ENCODE assay signal across 8 mouse cellular contexts in genomic region chr1:58973366-58974221, GRCm38 (mm10). TPM values are rescaled to one million over a fixed set of nuclear protein-coding genes. Genes with fewer than 3 reads are reported as not detected.
DNase-seq lines count a peak whose midpoint lies in the region; ATAC-seq and TF ChIP-seq lines count a peak whose summit lies in the region.

Gene Trak2 (minus strand): TSS chr1:58973430.
Gene Stradb (plus strand): TSS chr1:58973522.

- peak; percentile 99 for DNase-seq in brain, embryonic 14.5 days (ENCODE audit: low read depth)
- DNase-seq in kidney, postnatal 0 days (ENCODE audit: low spot score), result peak; percentile 98
- DNase-seq in liver, embryonic 11.5 days (ENCODE audit: low spot score), result peak; percentile 94
- peak; percentile 97 for DNase-seq in naive thymus-derived CD4-positive, alpha-beta T cell, adult 2 months (ENCODE audit: low read depth)

- H3K9ac ChIP-seq in heart, embryonic 12.5 days, result peak within 1 kb of the TSS; percentile 87
- peak within 1 kb of the TSS; percentile 88 for H3K9ac ChIP-seq in kidney, postnatal 0 days (ENCODE audit: low read depth, low read length)
- peak within 1 kb of the TSS; percentile 95 for H3K9ac ChIP-seq in liver, embryonic 11.5 days (ENCODE audit: low read depth, low read length)
- peak within 1 kb of the TSS; percentile 86 for H3K9ac ChIP-seq in stomach, embryonic 14.5 days (replicated peaks; ENCODE audit: low read depth, low read length)

- H3K36me3 ChIP-seq in C2C12 (ENCODE audit: control insufficient read depth, insufficient read depth), result no peaks in the 10 kb centered on the region
- H3K36me3 ChIP-seq in erythroblast, embryonic 14.5 days (ENCODE audit: control insufficient read depth), result peaks cover 80% of the 10 kb centered on the region
- H3K36me3 ChIP-seq in heart, embryonic 12.5 days, result no peaks in the 10 kb centered on the region
- H3K36me3 ChIP-seq in kidney, postnatal 0 days (ENCODE audit: insufficient read depth, low read length), result no peaks in the 10 kb centered on the region
- no peaks in the 10 kb centered on the region for H3K36me3 ChIP-seq in liver, embryonic 11.5 days (ENCODE audit: control insufficient read depth, insufficient read depth, low read length)
- H3K36me3 ChIP-seq in stomach, embryonic 14.5 days (ENCODE audit: control insufficient read depth, insufficient read depth, low read length), result no peaks in the 10 kb centered on the region

- TF ChIP-seq POLR2A in brain, embryonic 14.5 days (IDR thresholded peaks at IDR 0.05; ENCODE audit: borderline replicate concordance, extremely low read depth, insufficient read depth, insufficient read length, poor library complexity, severe bottlenecking), result peak; percentile 88

- peak within 1 kb of the TSS; percentile 92 for H3K4me3 ChIP-seq in C2C12 (ENCODE audit: insufficient read depth, poor library complexity, severe bottlenecking)
- H3K4me3 ChIP-seq in erythroblast, embryonic 14.5 days (replicated peaks), result peak within 1 kb of the TSS; percentile 86
- H3K4me3 ChIP-seq in heart, embryonic 12.5 days, result peak within 1 kb of the TSS; percentile 88
- H3K4me3 ChIP-seq in kidney, postnatal 0 days (replicated peaks; ENCODE audit: low read depth, low read length), result peak within 1 kb of the TSS; percentile 94
- H3K4me3 ChIP-seq in liver, embryonic 11.5 days (ENCODE audit: low read depth, low read length), result peak within 1 kb of the TSS; percentile 92
- H3K4me3 ChIP-seq in stomach, embryonic 14.5 days (ENCODE audit: low read depth, low read length), result peak within 1 kb of the TSS; percentile 95

- no peak for TF ChIP-seq CTCF in C2C12 (IDR thresholded peaks at IDR 0.05; ENCODE audit: control insufficient read depth, insufficient read depth, insufficient read length)
- no peak for TF ChIP-seq CTCF in brain, embryonic 14.5 days (IDR thresholded peaks at IDR 0.05; ENCODE audit: borderline replicate concordance, extremely low read depth, insufficient read depth, insufficient read length)
- no peak for TF ChIP-seq CTCF in kidney, postnatal 0 days (IDR thresholded peaks at IDR 0.05; ENCODE audit: low read depth)

- peak within 1 kb of the TSS; percentile 85 for H3K27ac ChIP-seq in heart, embryonic 12.5 days (ENCODE audit: poor library complexity, severe bottlenecking)
- H3K27ac ChIP-seq in kidney, postnatal 0 days, result peak within 1 kb of the TSS; percentile 97
- H3K27ac ChIP-seq in liver, embryonic 11.5 days (ENCODE audit: low read depth, low read length), result peak within 1 kb of the TSS; percentile 75
- peak within 1 kb of the TSS; percentile 71 for H3K27ac ChIP-seq in stomach, embryonic 14.5 days (ENCODE audit: low read length)

- WGBS in heart, embryonic 12.5 days, result under 1% methylated on average over 69 of the region's 69 CpGs
- WGBS in kidney, postnatal 0 days, result under 1% methylated on average over 64 of the region's 69 CpGs
- WGBS in liver, embryonic 11.5 days, result under 1% methylated on average over 69 of the region's 69 CpGs
- under 1% methylated on average over 69 of the region's 69 CpGs for WGBS in stomach, embryonic 14.5 days

- H3K9me3 ChIP-seq in erythroblast, embryonic 14.5 days (ENCODE audit: control insufficient read depth, low read length), result no peaks in the 10 kb centered on the region
- no peaks in the 10 kb centered on the region for H3K9me3 ChIP-seq in heart, embryonic 12.5 days (replicated peaks)
- no peaks in the 10 kb centered on the region for H3K9me3 ChIP-seq in kidney, postnatal 0 days (replicated peaks; ENCODE audit: low read length)
- no peaks in the 10 kb centered on the region for H3K9me3 ChIP-seq in liver, embryonic 11.5 days (ENCODE audit: control insufficient read depth, low read length)
- H3K9me3 ChIP-seq in stomach, embryonic 14.5 days (ENCODE audit: control insufficient read depth, low read depth, low read length), result no peaks in the 10 kb centered on the region

- peak; percentile 95 for ATAC-seq in heart, embryonic 12.5 days (ENCODE audit: insufficient number of reproducible peaks, low FRiP score)
- ATAC-seq in kidney, postnatal 0 days (replicated peaks; ENCODE audit: low FRiP score, low read depth), result peak; percentile 98
- peak; percentile 90 for ATAC-seq in liver, embryonic 11.5 days (replicated peaks; ENCODE audit: low FRiP score)
- ATAC-seq in stomach, embryonic 14.5 days (ENCODE audit: insufficient number of reproducible peaks, insufficient read depth, low FRiP score, low read depth), result peak; percentile 96

- H3K27me3 ChIP-seq in C2C12 (ENCODE audit: control insufficient read depth, insufficient read depth, insufficient read length), result no peaks in the 10 kb centered on the region
- no peaks in the 10 kb centered on the region for H3K27me3 ChIP-seq in erythroblast, embryonic 14.5 days (ENCODE audit: control insufficient read depth)
- H3K27me3 ChIP-seq in heart, embryonic 12.5 days (replicated peaks), result no peaks in the 10 kb centered on the region
- H3K27me3 ChIP-seq in kidney, postnatal 0 days (ENCODE audit: insufficient read depth, low read length), result no peaks in the 10 kb centered on the region
- no peaks in the 10 kb centered on the region for H3K27me3 ChIP-seq in liver, embryonic 11.5 days (replicated peaks; ENCODE audit: control insufficient read depth, insufficient read depth, low read length)
- H3K27me3 ChIP-seq in stomach, embryonic 14.5 days (ENCODE audit: control insufficient read depth, insufficient read depth, low read length), result no peaks in the 10 kb centered on the region

- H3ac ChIP-seq in C2C12 (ENCODE audit: control insufficient read depth, insufficient read length, low read depth), result peak within 1 kb of the TSS; percentile 92

- H3K4me1 ChIP-seq in erythroblast, embryonic 14.5 days (ENCODE audit: control insufficient read depth), result peaks cover 52% of the 10 kb centered on the region
- peaks cover 31% of the 10 kb centered on the region for H3K4me1 ChIP-seq in heart, embryonic 12.5 days (replicated peaks)
- H3K4me1 ChIP-seq in kidney, postnatal 0 days (replicated peaks; ENCODE audit: insufficient read depth, low read length), result peaks cover 12% of the 10 kb centered on the region
- peaks cover 22% of the 10 kb centered on the region for H3K4me1 ChIP-seq in liver, embryonic 11.5 days (replicated peaks; ENCODE audit: control insufficient read depth, insufficient read depth, low read length)
- H3K4me1 ChIP-seq in stomach, embryonic 14.5 days (ENCODE audit: control insufficient read depth, insufficient read depth, low read length), result peaks cover 12% of the 10 kb centered on the region; the same call in 1 of the 2 replicates

- peaks cover 41% of the 10 kb centered on the region for H3K79me3 ChIP-seq in C2C12 (ENCODE audit: low read depth)

- peaks cover 46% of the 10 kb centered on the region for H3K79me2 ChIP-seq in C2C12 (ENCODE audit: control insufficient read depth, insufficient read depth)

- peak within 1 kb of the TSS; percentile 82 for H3K4me2 ChIP-seq in heart, embryonic 12.5 days
- H3K4me2 ChIP-seq in kidney, postnatal 0 days (ENCODE audit: low read length), result peak within 1 kb of the TSS; percentile 80
- H3K4me2 ChIP-seq in liver, embryonic 11.5 days, result peak within 1 kb of the TSS; percentile 81
- peak within 1 kb of the TSS; percentile 68 for H3K4me2 ChIP-seq in stomach, embryonic 14.5 days (replicated peaks; ENCODE audit: low read depth, low read length)

TF ChIP-seq in C2C12, 6 proteins besides CTCF, POLR2A, EP300 and RAD21:
- TF ChIP-seq MYOG (IDR thresholded peaks at IDR 0.05; ENCODE audit: control insufficient read depth, extremely low read depth, insufficient read length), result no peak
- TF ChIP-seq MAX (IDR thresholded peaks at IDR 0.05), result peak; percentile 42

RNA-seq across cellular contexts. Expression of gene Trak2, which starts in this region (rescaled TPM):
- 12.2 TPM for polyA plus RNA-seq in C2C12 (2012; fragmentation: generic; extraction: Trizol)
- 19.2 and 26.4 TPM in 2 replicates for polyA plus RNA-seq in brain, embryonic 14.5 days (2012; rRNA removed)
- 54.9 and 57.2 TPM in 2 replicates for polyA plus RNA-seq in erythroblast, embryonic 14.5 days (2012)
- polyA plus RNA-seq in heart, embryonic 12.5 days (2016; fragmentation: Nextera tagmentation; extraction: Ambion mirVana), result 44.7 and 47.8 TPM in 2 replicates
- 14.1 and 16.2 TPM in 2 replicates for polyA plus RNA-seq in kidney, postnatal 0 days (2015; fragmentation: Nextera tagmentation; extraction: Ambion mirVana)
- 24.0 and 26.1 TPM in 2 replicates for polyA plus RNA-seq in liver, embryonic 11.5 days (2014; fragmentation: Nextera tagmentation; extraction: Ambion mirVana)
- polyA plus RNA-seq in stomach, embryonic 14.5 days (2014; fragmentation: Nextera tagmentation; extraction: Ambion mirVana), result 12.8 and 13.5 TPM in 2 replicates

RNA-seq across cellular contexts. Expression of gene Stradb, which starts in this region (rescaled TPM):
- 6.0 TPM for polyA plus RNA-seq in C2C12 (2012; fragmentation: generic; extraction: Trizol)
- polyA plus RNA-seq in brain, embryonic 14.5 days (2012; rRNA removed), result 43.0 and 45.4 TPM in 2 replicates
- 2.2 and 2.5 TPM in 2 replicates for polyA plus RNA-seq in erythroblast, embryonic 14.5 days (2012)
- polyA plus RNA-seq in heart, embryonic 12.5 days (2016; fragmentation: Nextera tagmentation; extraction: Ambion mirVana), result 23.1 and 25.5 TPM in 2 replicates
- 22.3 and 23.8 TPM in 2 replicates for polyA plus RNA-seq in kidney, postnatal 0 days (2015; fragmentation: Nextera tagmentation; extraction: Ambion mirVana)
- polyA plus RNA-seq in liver, embryonic 11.5 days (2014; fragmentation: Nextera tagmentation; extraction: Ambion mirVana), result 28.0 and 35.7 TPM in 2 replicates
- polyA plus RNA-seq in stomach, embryonic 14.5 days (2014; fragmentation: Nextera tagmentation; extraction: Ambion mirVana), result 26.4 and 30.0 TPM in 2 replicates

Comparison
In these comparisons a context has a peak if more than half of its experiments do, and no peak if none do; other contexts are left out.
1. Peak in every context shown above with its lines: DNase-seq, ATAC-seq, H3K4me3 ChIP-seq and H3K27ac ChIP-seq.